Mouse (Mus musculus): ENCODE data around the gene Slc16a10. TPM values are rescaled to one million over a fixed set of nuclear protein-coding genes. Genes with fewer than 3 reads are reported as not detected.
A peak's percentile ranks its signal among the peaks of the same experiment; 100 is the strongest.

Slc16a10 gene
- polyA plus RNA-seq, 1 experiment from 2014 or later = 12.8 TPM

- ATAC-seq (ENCODE audit: low FRiP score) = no peak
- Histone ChIP-seq H3K4me2 (no peak overlapping the region), H3K9me3 (no peaks in the 10 kb centered on the region), H3K36me3 (no peaks in the 10 kb centered on the region), H3K4me3 (no peak overlapping the region), H3K9ac (no peak overlapping the region), H3K27me3 (no peaks in the 10 kb centered on the region), H3K27ac (no peak overlapping the region), H3K4me1 (replicated peaks) (peaks cover 4% of the 10 kb centered on the region; the same call in 1 of the 2 replicates)
- WGBS = 91% methylated on average over 6 of the region's 6 CpGs
Observed at GRCm38 (mm10) chr10:40073608-40074007, 68.5 kb downstream of the Slc16a10 start.

GRCm38 (mm10) chr10:40070684-40071083 lies 71.4 kb downstream of the Slc16a10 start:
- H3K4me2 ChIP-seq = no peak overlapping the region
- H3K9me3 ChIP-seq = no peaks in the 10 kb centered on the region
- H3K27ac ChIP-seq = no peak overlapping the region
- no peak overlapping the region for H3K4me3 ChIP-seq
- no peaks in the 10 kb centered on the region for H3K27me3 ChIP-seq
- no peak for ATAC-seq (ENCODE audit: low FRiP score)
- H3K9ac ChIP-seq = no peak overlapping the region
- peaks cover 4% of the 10 kb centered on the region for H3K4me1 ChIP-seq (replicated peaks)
- H3K36me3 ChIP-seq = no peaks in the 10 kb centered on the region
- WGBS = 48% methylated on average over 9 of the region's 9 CpGs

- Histone ChIP-seq H3K9ac (no peak overlapping the region), H3K4me3 (no peak overlapping the region), H3K27me3 (no peaks in the 10 kb centered on the region), H3K4me2 (no peak overlapping the region), H3K9me3 (no peaks in the 10 kb centered on the region), H3K4me1 (replicated peaks) (peaks cover 8% of the 10 kb centered on the region), H3K36me3 (no peaks in the 10 kb centered on the region), H3K27ac (no peak overlapping the region)
- no peak for ATAC-seq (ENCODE audit: low FRiP score)
- WGBS = 47% methylated on average over 4 of the region's 4 CpGs
Observed at GRCm38 (mm10) chr10:40069270-40069669, 72.8 kb downstream of the Slc16a10 start.

GRCm38 (mm10) chr10:40068595-40068994 lies 73.5 kb downstream of the Slc16a10 start:
- Histone ChIP-seq H3K27ac (no peak overlapping the region), H3K36me3 (no peaks in the 10 kb centered on the region), H3K4me3 (no peak overlapping the region), H3K9ac (no peak overlapping the region), H3K9me3 (no peaks in the 10 kb centered on the region), H3K4me1 (replicated peaks) (peaks cover 8% of the 10 kb centered on the region), H3K27me3 (no peaks in the 10 kb centered on the region), H3K4me2 (no peak overlapping the region)
- no peak for ATAC-seq (ENCODE audit: low FRiP score)
- WGBS = 68% methylated on average over 10 of the region's 10 CpGs

- WGBS = 25% methylated on average over 1 of the region's 1 CpGs
Observed at GRCm38 (mm10) chr10:40067529-40067928, 74.5 kb downstream of the Slc16a10 start.

GRCm38 (mm10) chr10:40067071-40067470 lies 75.0 kb downstream of the Slc16a10 start:
- no peak for ATAC-seq (ENCODE audit: low FRiP score)
- Histone ChIP-seq H3K9ac (no peak overlapping the region), H3K4me1 (replicated peaks) (peaks cover 8% of the 10 kb centered on the region), H3K4me3 (no peak overlapping the region), H3K36me3 (no peaks in the 10 kb centered on the region), H3K27ac (no peak overlapping the region), H3K27me3 (no peaks in the 10 kb centered on the region), H3K4me2 (no peak overlapping the region), H3K9me3 (no peaks in the 10 kb centered on the region)
- WGBS = no CpG with 5 or more reads among the region's 1 CpGs

More at GRCm38 (mm10) chr10:40067529-40067928, 74.5 kb downstream of the Slc16a10 start:
- Histone ChIP-seq H3K4me1 (replicated peaks) (peaks cover 8% of the 10 kb centered on the region), H3K27ac (no peak overlapping the region), H3K27me3 (no peaks in the 10 kb centered on the region), H3K4me3 (no peak overlapping the region), H3K9me3 (no peaks in the 10 kb centered on the region), H3K9ac (no peak overlapping the region), H3K4me2 (no peak overlapping the region), H3K36me3 (no peaks in the 10 kb centered on the region)
- no peak for ATAC-seq (ENCODE audit: low FRiP score)

GRCm38 (mm10) chr10:40065357-40065756 lies 76.7 kb downstream of the Slc16a10 start:
- 38% methylated on average over 3 of the region's 3 CpGs for WGBS
- no peak overlapping the region for H3K4me2 ChIP-seq
- ATAC-seq (ENCODE audit: low FRiP score) = no peak
- H3K27me3 ChIP-seq = no peaks in the 10 kb centered on the region
- no peak overlapping the region for H3K4me3 ChIP-seq
- peaks cover 4% of the 10 kb centered on the region for H3K4me1 ChIP-seq (replicated peaks)
- H3K36me3 ChIP-seq = no peaks in the 10 kb centered on the region
- no peaks in the 10 kb centered on the region for H3K9me3 ChIP-seq
- H3K9ac ChIP-seq = no peak overlapping the region
- H3K27ac ChIP-seq = peak overlapping the region; percentile 30; the same call in 1 of the 2 replicates

GRCm38 (mm10) chr10:40063291-40063890 lies 78.7 kb downstream of the Slc16a10 start:
- Histone ChIP-seq H3K9ac (no peak overlapping the region), H3K4me3 (no peak overlapping the region), H3K4me1 (replicated peaks) (peaks cover 4% of the 10 kb centered on the region), H3K27me3 (no peaks in the 10 kb centered on the region), H3K36me3 (no peaks in the 10 kb centered on the region), H3K9me3 (no peaks in the 10 kb centered on the region), H3K4me2 (no peak overlapping the region), H3K27ac (no peak overlapping the region)
- WGBS = 22% methylated on average over 5 of the region's 5 CpGs
- no peak for ATAC-seq (ENCODE audit: low FRiP score)

GRCm38 (mm10) chr10:40062812-40063211 lies 79.2 kb downstream of the Slc16a10 start:
- Histone ChIP-seq H3K9ac (no peak overlapping the region), H3K36me3 (no peaks in the 10 kb centered on the region), H3K4me2 (no peak overlapping the region), H3K27me3 (no peaks in the 10 kb centered on the region), H3K9me3 (no peaks in the 10 kb centered on the region), H3K4me1 (replicated peaks) (peaks cover 4% of the 10 kb centered on the region), H3K4me3 (no peak overlapping the region), H3K27ac (no peak overlapping the region)
- no peak for ATAC-seq (ENCODE audit: low FRiP score)
- WGBS = 35% methylated on average over 6 of the region's 6 CpGs

- ATAC-seq (ENCODE audit: low FRiP score) = no peak
- no peaks in the 10 kb centered on the region for H3K9me3 ChIP-seq
- H3K36me3 ChIP-seq = no peaks in the 10 kb centered on the region
- WGBS = 82% methylated on average over 5 of the region's 5 CpGs
- H3K4me1 ChIP-seq (replicated peaks) = peaks cover 4% of the 10 kb centered on the region
- H3K27me3 ChIP-seq = no peaks in the 10 kb centered on the region
- no peak overlapping the region for H3K4me2 ChIP-seq
- no peak overlapping the region for H3K9ac ChIP-seq
- H3K4me3 ChIP-seq = no peak overlapping the region
- H3K27ac ChIP-seq = no peak overlapping the region
Observed at GRCm38 (mm10) chr10:40061926-40062325, 80.1 kb downstream of the Slc16a10 start.

GRCm38 (mm10) chr10:40058786-40059120 lies 83.3 kb downstream of the Slc16a10 start:
- WGBS = 82% methylated on average over 3 of the region's 3 CpGs
- H3K9me3 ChIP-seq = no peaks in the 10 kb centered on the region
- H3K4me3 ChIP-seq = no peak overlapping the region
- H3K27ac ChIP-seq = no peak overlapping the region
- H3K9ac ChIP-seq = no peak overlapping the region
- H3K36me3 ChIP-seq = no peaks in the 10 kb centered on the region
- no peaks in the 10 kb centered on the region for H3K4me1 ChIP-seq (replicated peaks)
- no peak overlapping the region for H3K4me2 ChIP-seq
- no peaks in the 10 kb centered on the region for H3K27me3 ChIP-seq
- no peak for ATAC-seq (ENCODE audit: low FRiP score)

- Histone ChIP-seq H3K36me3 (no peaks in the 10 kb centered on the region), H3K4me2 (no peak overlapping the region), H3K27me3 (no peaks in the 10 kb centered on the region), H3K9ac (no peak overlapping the region), H3K4me3 (no peak overlapping the region), H3K9me3 (no peaks in the 10 kb centered on the region), H3K4me1 (replicated peaks) (no peaks in the 10 kb centered on the region), H3K27ac (no peak overlapping the region)
- ATAC-seq (ENCODE audit: low FRiP score) = no peak
- WGBS = 70% methylated on average over 6 of the region's 6 CpGs
Observed at GRCm38 (mm10) chr10:40058062-40058785, 83.8 kb downstream of the Slc16a10 start.

- Histone ChIP-seq H3K9me3 (no peaks in the 10 kb centered on the region), H3K36me3 (no peaks in the 10 kb centered on the region), H3K4me1 (replicated peaks) (no peaks in the 10 kb centered on the region), H3K4me2 (no peak overlapping the region), H3K27ac (no peak overlapping the region), H3K27me3 (no peaks in the 10 kb centered on the region), H3K9ac (no peak overlapping the region), H3K4me3 (no peak overlapping the region)
- ATAC-seq (ENCODE audit: low FRiP score) = no peak
- WGBS = 38% methylated on average over 2 of the region's 2 CpGs
Observed at GRCm38 (mm10) chr10:40057615-40058014, 84.4 kb downstream of the Slc16a10 start.
